Mouse (Mus musculus) layer of hippocampus, postnatal 14 days (tissue): ENCODE measurements around the gene Teddm2. TPM values are rescaled to one million over a fixed set of nuclear protein-coding genes. Genes with fewer than 3 reads are reported as not detected.

ENCODE experiments used
- DNase-seq, 2 experiments: peaks; one replicate each; pipeline ENCODE4 v3.0.0; 2021 to 2022; ENCODE audit warnings: low spot score in 2 of 2, mixed read lengths in 1 of 2
- microRNA-seq, 2 experiments: library from miRNA; unstranded; fragments of <30 nt; microRNA quantifications; one replicate each; pipeline ENCODE4 v1.2.0; 2021
- total RNA-seq, 2 experiments: library from RNA; stranded (reverse); gene quantifications; 2 replicates each; pipeline ENCODE4 v1.2.3; 2021

The Teddm2 gene
- total RNA-seq, 2 experiments from 2014 or later = 1.7 to 2.8 TPM

- DNase-seq = no peak
Observed at GRCm38 (mm10) chr1:153836036-153836435, 64.0 kb downstream of the Teddm2 start.

- no peak for DNase-seq
Observed at GRCm38 (mm10) chr1:153830746-153831145, 69.3 kb downstream of the Teddm2 start.

- DNase-seq = no peak
Observed at GRCm38 (mm10) chr1:153820216-153820615, 79.8 kb downstream of the Teddm2 start.

- DNase-seq = no peak
Observed at GRCm38 (mm10) chr1:153814278-153814677, 85.8 kb downstream of the Teddm2 start.

- DNase-seq = peak; percentile 43 to 65
Observed at GRCm38 (mm10) chr1:153807390-153807993, 92.5 kb downstream of the Teddm2 start.

- no peak for DNase-seq
Observed at GRCm38 (mm10) chr1:153803530-153803929, 96.5 kb downstream of the Teddm2 start.

- DNase-seq = no peak
Observed at GRCm38 (mm10) chr1:153802691-153803090, 97.3 kb downstream of the Teddm2 start.

Small RNA genes within 50 kb of the gene (microRNA-seq; reads per million reads assigned to microRNA genes)
- gene Mir8114 = 19.7 to 24.1 reads per million in 2 experiments

Other genes starting within 250 kb of the Teddm2 start
- gene Rgs8, start 247.2 kb downstream of the Teddm2 start, total RNA-seq = 10 to 100 TPM; 51.8 to 53.0 TPM
- gene Rgs16, start 159.9 kb downstream of the Teddm2 start, total RNA-seq = 1 to 10 TPM; 6.6 to 8.8 TPM
- gene Rnasel, start 150.8 kb downstream of the Teddm2 start, total RNA-seq = 10 to 100 TPM; 10.9 to 11.4 TPM
- gene Rgsl1, start 56.1 kb downstream of the Teddm2 start, total RNA-seq = 1 to 10 TPM in 1 of 2 experiments, under 1 TPM in 1; 0.88 to 1.0 TPM
- not detected for gene Teddm1b, start 25.9 kb downstream of the Teddm2 start, total RNA-seq
- not detected for gene Teddm1a, start 8.5 kb downstream of the Teddm2 start, total RNA-seq
- gene Glul, start 284 bp downstream of the Teddm2 start, total RNA-seq = 1,000 to 10,000 TPM; 1,538 to 1,706 TPM